Mouse (Mus musculus) spleen, postnatal 10 days (tissue): ENCODE data around the gene Ppp2r5c.

Experiments used
- DNase-seq, 2 experiments: peaks; one replicate each; pipeline ENCODE4 v3.0.0; 2021 to 2022; ENCODE audit warnings: low spot score in 2 of 2

Ppp2r5c gene

GRCm38 (mm10) chr12:110609153-110609497 is 162.2 kb downstream of the Ppp2r5c start:
- DNase-seq = no peak

GRCm38 (mm10) chr12:110610713-110611112 is 163.8 kb downstream of the Ppp2r5c start:
- DNase-seq = no peak

GRCm38 (mm10) chr12:110630056-110630455 is 183.1 kb downstream of the Ppp2r5c start:
- no peak for DNase-seq
